Mouse (Mus musculus) frontal cortex, postnatal 36 days (tissue): Measurements from ENCODE around the gene Slc35g2.
A peak's percentile ranks its signal among the peaks of the same experiment; 100 is the strongest.

Experiments
- DNase-seq, 2 experiments: peaks; one replicate each; pipeline ENCODE4 v3.0.0; 2022; ENCODE audit warnings: low spot score in 2 of 2

The Slc35g2 gene

DNA sequence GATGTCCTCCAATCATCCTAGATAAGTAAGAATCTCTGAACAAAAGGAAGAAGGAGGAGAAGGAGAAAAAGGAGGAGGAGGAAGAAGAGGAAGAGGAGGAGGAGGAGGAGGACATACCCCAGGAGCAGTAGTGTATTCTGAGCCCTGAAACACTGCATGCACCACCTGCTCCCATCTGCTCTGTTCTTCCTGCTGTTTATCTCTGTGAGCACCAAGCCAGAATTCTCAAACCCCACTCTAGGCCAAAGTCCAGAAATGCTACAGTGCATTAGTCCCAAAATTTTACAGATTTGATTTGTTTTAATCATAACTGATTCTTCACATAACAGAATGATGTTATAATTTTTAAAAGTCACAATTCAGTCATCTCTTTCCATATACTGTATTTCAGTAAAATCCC is 11.9 kb downstream of the Slc35g2 start:
- no peak for DNase-seq

GRCm38 (mm10) chr9:100558023-100558573 is 12.8 kb downstream of the Slc35g2 start:
- DNase-seq = no peak

DNA sequence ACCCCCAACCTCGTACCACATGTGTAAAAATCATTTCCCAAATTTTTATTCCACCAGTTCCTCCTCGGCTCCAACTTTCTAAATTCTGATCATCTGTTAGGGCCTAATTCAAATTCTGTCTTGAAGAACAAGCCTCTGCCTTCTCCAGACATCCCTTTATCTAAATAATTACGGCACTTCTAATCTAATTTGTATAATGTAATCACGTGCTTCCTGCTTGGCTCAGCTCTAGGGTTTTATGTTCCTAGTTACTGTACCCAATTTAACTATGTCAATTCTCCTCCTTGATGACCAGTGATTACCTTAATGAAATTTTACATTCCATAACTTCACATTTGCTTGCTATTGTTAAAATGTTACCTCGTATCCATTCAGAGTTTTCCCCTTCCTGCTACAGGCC is 15.2 kb downstream of the Slc35g2 start:
- DNase-seq = no peak

GRCm38 (mm10) chr9:100548313-100548712 is 22.6 kb downstream of the Slc35g2 start:
- no peak for DNase-seq

DNA sequence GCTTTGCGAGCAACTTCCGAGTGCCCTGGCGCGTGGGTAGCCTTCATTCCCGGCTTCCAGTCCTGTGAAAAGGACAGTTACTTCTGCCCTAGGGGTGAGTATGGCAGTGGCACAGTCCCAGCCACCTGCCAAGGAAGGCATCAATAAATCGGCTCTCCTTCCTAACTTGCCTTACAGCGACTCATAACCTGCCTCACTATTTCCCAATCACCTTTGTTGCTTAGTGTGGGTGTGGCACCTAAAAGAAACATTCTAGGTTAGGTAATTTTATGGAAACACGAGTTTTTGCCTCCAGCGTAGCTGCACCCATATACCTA is 24.3 kb downstream of the Slc35g2 start:
- no peak for DNase-seq

- DNase-seq = peak; percentile 99 to 100
Measured at GRCm38 (mm10) chr9:100545715-100546593, 24.9 kb downstream of the Slc35g2 start, which contains the start of gene Nck1. Gene Nck1, minus strand, starts transcription at chr9:100546134.

DNA sequence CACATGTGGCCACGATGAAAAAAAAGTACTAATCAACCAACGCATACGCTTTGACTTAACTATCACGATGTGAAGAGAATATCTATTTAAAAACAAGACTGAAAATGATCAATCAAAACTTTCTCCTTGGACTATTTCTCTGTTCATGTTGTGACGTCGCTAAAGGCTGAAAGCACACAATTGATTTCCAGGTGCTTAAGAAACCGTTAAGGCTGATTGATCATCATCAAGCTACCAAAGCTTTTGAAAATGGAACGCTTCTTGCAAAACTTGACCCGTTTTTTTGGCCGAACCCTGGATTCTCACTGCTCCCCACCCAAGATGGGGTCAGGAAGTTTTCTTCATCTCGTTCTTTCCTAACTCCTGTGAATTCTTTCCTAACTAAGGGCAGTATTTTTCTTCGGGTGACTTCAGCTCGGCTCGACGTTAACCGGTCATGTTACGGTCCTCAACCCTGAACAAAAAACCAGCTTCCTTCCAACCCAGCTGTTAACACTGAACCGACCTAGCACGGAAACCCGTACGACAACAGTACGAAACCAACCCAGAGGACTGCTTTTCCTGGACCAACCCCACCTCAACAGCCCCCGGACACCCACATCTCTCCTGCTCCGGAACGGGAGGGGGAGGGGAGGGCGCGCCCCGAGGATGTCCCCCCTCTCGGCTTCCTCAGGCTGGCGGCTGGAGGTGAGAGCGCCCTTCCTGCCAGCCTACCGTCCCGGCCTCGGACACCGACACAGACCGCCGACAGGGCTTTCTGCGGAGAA is 25.8 kb downstream of the Slc35g2 start:
- DNase-seq = no peak

GRCm38 (mm10) chr9:100535618-100536262 is 35.1 kb downstream of the Slc35g2 start:
- DNase-seq = no peak

DNA sequence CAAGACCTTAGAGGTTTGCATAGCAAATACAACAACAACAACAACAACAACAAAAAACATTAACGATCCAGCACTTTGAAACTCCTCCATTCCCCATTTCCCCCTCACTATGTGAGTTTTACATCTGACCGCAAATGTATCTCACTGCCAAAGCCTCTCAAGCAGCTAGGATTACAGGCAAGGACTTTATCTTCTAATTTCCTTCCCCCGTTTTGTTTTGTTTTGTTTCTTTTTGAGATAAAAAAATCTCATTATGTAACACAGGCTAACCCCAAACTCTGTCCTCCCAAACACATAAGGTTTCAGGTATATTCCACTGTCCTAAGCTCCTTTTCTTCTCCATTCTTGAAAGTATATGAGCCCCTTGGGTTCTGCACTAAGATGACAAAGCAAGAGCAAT is 36.2 kb downstream of the Slc35g2 start:
- no peak for DNase-seq

DNA sequence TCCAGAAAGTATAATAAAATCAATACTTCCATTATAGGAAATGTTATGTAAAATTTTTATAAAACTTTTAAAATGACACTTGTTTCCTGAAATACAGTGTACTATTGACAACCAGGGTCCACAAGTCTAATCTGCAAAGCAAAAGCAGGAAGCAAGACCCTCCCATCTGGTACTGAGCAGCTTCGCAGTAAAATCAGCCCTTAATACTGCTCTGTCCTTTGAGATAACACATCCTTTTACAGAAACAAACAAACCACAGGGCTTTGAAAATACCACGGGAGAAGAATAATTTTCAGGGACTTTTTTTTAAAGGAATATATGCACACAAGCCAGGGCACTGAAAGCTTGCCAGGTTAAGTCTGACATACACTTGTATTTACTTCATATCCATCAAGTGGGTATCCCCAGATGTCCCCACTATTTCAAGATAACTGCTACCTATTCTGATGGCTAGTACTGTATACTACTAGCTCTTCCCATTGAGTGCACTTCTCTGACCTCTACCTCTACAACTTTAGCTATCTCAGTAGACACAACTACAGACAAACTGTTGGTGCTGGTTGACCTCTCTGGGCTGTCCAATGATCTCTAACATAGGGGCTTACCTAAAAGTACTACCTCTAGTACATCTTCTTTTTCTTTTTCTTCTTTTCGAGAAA is 37.9 kb downstream of the Slc35g2 start:
- no peak for DNase-seq

DNA sequence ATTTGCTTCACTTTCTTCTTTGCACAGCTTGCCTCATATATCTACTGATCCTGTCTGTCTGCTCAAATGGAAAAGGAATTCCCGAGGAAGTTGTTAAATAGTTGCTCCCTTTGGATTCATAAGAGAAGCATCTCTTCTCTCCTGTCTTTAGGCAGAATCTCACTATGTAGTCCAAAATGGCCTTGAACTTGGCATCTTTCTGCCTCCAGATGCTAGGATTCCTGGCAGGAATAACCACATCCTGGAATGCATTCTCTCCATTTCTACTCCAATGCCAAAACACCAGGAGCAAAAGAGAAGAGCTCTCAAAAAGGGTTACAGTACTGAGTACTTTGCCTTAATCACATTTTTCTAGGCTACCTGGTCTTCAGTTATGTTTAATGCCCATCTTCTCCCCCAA is 39.6 kb downstream of the Slc35g2 start:
- DNase-seq = no peak

DNA sequence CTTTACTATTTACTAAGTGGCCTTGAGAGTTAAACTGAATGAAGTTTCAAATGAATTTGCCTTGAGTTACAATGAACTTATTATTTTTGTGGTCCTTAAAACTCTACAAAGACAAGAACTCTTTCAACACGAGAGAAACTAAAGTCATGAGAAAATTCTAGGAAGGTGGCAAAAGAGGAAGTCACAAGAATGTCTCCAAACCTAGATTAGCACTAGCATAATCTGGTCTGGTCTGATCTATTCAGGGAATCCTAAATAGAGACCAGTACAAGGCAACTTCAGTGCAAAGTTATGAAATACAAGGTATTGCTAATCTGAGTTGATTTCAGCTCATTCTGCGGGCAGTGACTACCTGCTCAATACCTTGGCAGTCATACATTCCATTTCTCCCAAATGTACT is 45.7 kb downstream of the Slc35g2 start:
- no peak for DNase-seq

GRCm38 (mm10) chr9:100522029-100522428 is 48.9 kb downstream of the Slc35g2 start:
- no peak for DNase-seq

- DNase-seq = peak; percentile 21 to 57
Measured at GRCm38 (mm10) chr9:100520586-100520985, 50.3 kb downstream of the Slc35g2 start.

DNA sequence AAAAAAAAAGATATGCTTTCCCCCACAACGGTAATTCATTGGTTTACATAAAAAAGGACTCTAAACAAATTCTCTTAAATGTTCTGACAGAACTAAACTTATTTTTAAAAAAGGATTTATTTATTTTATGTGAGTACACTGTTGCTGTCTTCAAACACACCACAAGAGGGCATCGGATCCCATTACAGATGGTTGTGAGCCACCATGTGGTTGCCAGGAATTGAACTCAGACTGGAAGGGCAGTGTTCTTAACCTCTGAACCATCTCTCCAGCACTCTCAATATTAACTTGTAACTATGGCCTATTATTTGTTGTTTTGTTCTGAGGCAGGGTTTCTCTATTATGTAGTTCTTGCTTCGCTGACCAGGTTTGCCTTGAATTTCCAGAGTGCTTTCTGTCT is 50.9 kb downstream of the Slc35g2 start:
- DNase-seq = no peak

- no peak for DNase-seq
Measured at GRCm38 (mm10) chr9:100507581-100507980, 63.3 kb downstream of the Slc35g2 start.

DNA sequence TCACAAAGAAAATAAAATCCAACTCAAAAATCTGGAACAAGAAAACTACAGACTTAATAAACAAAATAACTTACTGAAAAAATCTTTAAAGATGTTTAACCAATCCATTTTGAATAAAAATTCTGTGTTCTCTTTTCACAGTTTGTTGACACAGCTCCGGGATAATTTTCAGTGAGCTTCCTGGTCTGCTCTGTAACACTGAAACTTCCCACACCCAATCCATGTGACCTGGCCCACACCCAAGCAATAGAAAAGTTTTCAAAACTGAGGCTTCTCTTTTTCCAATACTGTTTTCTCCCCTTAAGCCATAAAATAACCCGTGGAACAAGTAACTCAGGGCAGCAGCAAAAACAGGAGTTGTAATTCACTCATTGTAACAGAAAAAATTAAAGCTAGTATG is 64.2 kb downstream of the Slc35g2 start:
- DNase-seq = no peak

DNA sequence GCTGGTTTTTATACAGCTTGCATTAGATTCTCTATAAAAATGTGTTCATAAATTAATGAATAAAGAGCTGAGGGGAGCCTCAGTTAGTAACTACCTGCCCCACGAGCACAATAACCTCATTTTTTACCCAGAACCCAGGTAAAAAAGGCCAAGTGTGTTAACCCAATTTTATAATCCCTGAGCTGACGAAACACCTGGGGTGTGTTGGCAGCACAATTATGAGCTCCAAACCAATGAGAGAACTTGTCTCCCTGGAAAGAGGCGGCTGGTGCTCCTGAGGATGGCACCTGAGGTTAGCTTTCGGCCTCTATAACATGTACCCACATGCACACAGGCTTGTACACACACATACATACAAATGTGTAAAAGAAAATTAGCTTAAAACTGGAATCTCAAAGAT is 65.4 kb downstream of the Slc35g2 start:
- no peak for DNase-seq
